8 mouse cellular contexts compared by ENCODE assay signal in the genomic region with DNA sequence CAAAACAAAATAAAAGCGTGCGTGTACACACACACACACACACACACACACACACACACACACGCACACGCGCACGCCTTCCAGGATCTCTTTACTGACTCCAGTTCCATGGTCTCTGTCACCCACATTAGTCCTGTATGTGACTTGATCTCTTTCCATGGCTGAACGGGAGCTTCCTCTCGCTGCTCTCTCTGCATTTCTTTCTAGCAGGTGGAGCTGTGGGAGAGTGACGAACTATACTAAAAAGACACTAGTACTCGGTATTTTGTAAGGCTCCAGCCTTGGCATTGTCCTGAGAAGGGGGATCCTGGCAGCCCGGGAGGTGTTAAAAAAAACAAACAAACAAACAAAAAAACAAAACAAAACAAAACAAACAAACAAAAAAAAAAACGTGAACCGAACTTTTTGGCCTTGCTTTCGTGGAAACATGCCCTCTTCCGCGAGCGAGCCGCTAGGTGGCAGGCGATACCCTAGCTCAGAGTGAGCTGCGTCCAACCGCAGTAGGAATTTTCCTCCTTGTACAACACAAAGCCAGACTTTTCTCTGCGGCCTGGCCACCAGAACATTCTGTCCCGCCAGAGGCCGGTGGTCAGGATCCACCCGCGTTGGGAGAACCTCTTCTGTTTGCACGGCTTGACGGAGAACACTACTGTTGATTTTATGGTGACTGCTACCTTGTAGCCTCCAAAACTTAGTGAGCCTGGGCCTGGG. TPM values are rescaled to one million over a fixed set of nuclear protein-coding genes. Genes with fewer than 3 reads are reported as not detected.
A peak's percentile ranks its signal among the peaks of the same experiment; 100 is the strongest.
DNase-seq lines count a peak whose midpoint lies in the region; ATAC-seq and TF ChIP-seq lines count a peak whose summit lies in the region.

No protein-coding gene starts in this region.

- H3K27me3 ChIP-seq in G1E (ENCODE audit: insufficient read depth, low read length): no peaks in the 10 kb centered on the region; the same call in 1 of the 2 replicates
- no peaks in the 10 kb centered on the region for H3K27me3 ChIP-seq in hindbrain, embryonic 11.5 days (ENCODE audit: control insufficient read depth, insufficient read depth, low read length)
- H3K27me3 ChIP-seq in lung, postnatal 0 days (replicated peaks; ENCODE audit: insufficient read depth, low read length): no peaks in the 10 kb centered on the region

- ATAC-seq in G1E (ENCODE audit: extremely low read depth, insufficient number of reproducible peaks, low FRiP score, poor library complexity, severe bottlenecking): no peak
- peak; percentile 73 for ATAC-seq in hindbrain, embryonic 11.5 days (ENCODE audit: low FRiP score)
- ATAC-seq in lung, postnatal 0 days: peak; percentile 87

- peaks cover 5% of the 10 kb centered on the region for H3K36me3 ChIP-seq in G1E (replicated peaks)
- H3K36me3 ChIP-seq in hindbrain, embryonic 11.5 days (ENCODE audit: control insufficient read depth, insufficient read depth, low read length): no peaks in the 10 kb centered on the region
- H3K36me3 ChIP-seq in lung, postnatal 0 days (ENCODE audit: insufficient read depth, low read length): no peaks in the 10 kb centered on the region

- DNase-seq in G1E (ENCODE audit: low spot score): peak; percentile 48
- peak; percentile 78 for DNase-seq in cerebellum, adult 9-11 months
- DNase-seq in frontal cortex, adult 2 months (ENCODE audit: extremely low spot score in 1 of 2, low spot score in 1 of 2): peak; percentile 50 to 91
- DNase-seq in hindbrain, embryonic 11.5 days (ENCODE audit: low spot score): peak; percentile 85
- peak; percentile 78 for DNase-seq in layer of hippocampus, adult 9-11 months
- peak; percentile 95 for DNase-seq in lung, postnatal 0 days (ENCODE audit: low spot score)
- peak; percentile 45 for DNase-seq in ovary, postnatal 10 days (ENCODE audit: low spot score)
- peak; percentile 90 for DNase-seq in thymus, postnatal 14 days

- H3K4me2 ChIP-seq in hindbrain, embryonic 11.5 days (replicated peaks; ENCODE audit: low read depth, low read length): no peak overlapping the region
- H3K4me2 ChIP-seq in lung, postnatal 0 days (replicated peaks; ENCODE audit: low read depth, low read length): peak overlapping the region; percentile 57

- peak; percentile 40 for TF ChIP-seq EP300 in lung, postnatal 0 days (IDR thresholded peaks at IDR 0.05)

- H3K4me3 ChIP-seq in G1E (ENCODE audit: low read depth, low read length): peak overlapping the region; percentile 56; the same call in 1 of the 2 replicates
- H3K4me3 ChIP-seq in hindbrain, embryonic 11.5 days (ENCODE audit: low read depth, low read length): no peak overlapping the region
- peak overlapping the region; percentile 45; the same call in 1 of the 2 replicates for H3K4me3 ChIP-seq in lung, postnatal 0 days (ENCODE audit: low read depth, low read length)

- H3K9ac ChIP-seq in hindbrain, embryonic 11.5 days (ENCODE audit: low read depth, low read length): no peak overlapping the region
- no peak overlapping the region for H3K9ac ChIP-seq in lung, postnatal 0 days (replicated peaks; ENCODE audit: low read depth)

- no peaks in the 10 kb centered on the region for H3K9me3 ChIP-seq in G1E (replicated peaks)
- no peaks in the 10 kb centered on the region for H3K9me3 ChIP-seq in hindbrain, embryonic 11.5 days (ENCODE audit: control insufficient read depth, low read length)
- H3K9me3 ChIP-seq in lung, postnatal 0 days (ENCODE audit: low read length): no peaks in the 10 kb centered on the region

- 28% methylated on average over 28 of the region's 28 CpGs for WGBS in hindbrain, embryonic 11.5 days
- 26% methylated on average over 28 of the region's 28 CpGs for WGBS in lung, postnatal 0 days

- H3K27ac ChIP-seq in hindbrain, embryonic 11.5 days (ENCODE audit: low read depth, low read length): no peak overlapping the region
- H3K27ac ChIP-seq in lung, postnatal 0 days (ENCODE audit: low read length): peak overlapping the region; percentile 93

- peak; percentile 47 for TF ChIP-seq CTCF in G1E (IDR thresholded peaks at IDR 0.05; ENCODE audit: low read depth, low read length)
- peak; percentile 93 for TF ChIP-seq CTCF in lung, postnatal 0 days (IDR thresholded peaks at IDR 0.05)

- peaks cover 53% of the 10 kb centered on the region for H3K4me1 ChIP-seq in G1E (ENCODE audit: insufficient read depth, low read depth, low read length)
- H3K4me1 ChIP-seq in hindbrain, embryonic 11.5 days (replicated peaks; ENCODE audit: control insufficient read depth, insufficient read depth, low read length): peaks cover 4% of the 10 kb centered on the region
- no peaks in the 10 kb centered on the region for H3K4me1 ChIP-seq in lung, postnatal 0 days (ENCODE audit: insufficient read depth, low read depth, low read length)

RNA-seq across cellular contexts. Expression of a gene that starts 9.9 kb away (rescaled TPM):
- total RNA-seq in G1E (2014; fragmentation: Nextera tagmentation) (17.9 and 28.3 TPM in 2 replicates), G1E (2017) (8.9 and 11.0 TPM in 2 replicates)
- 17.2 and 18.0 TPM in 2 replicates for polyA plus RNA-seq in G1E (2012)
- polyA plus RNA-seq in frontal cortex, adult 2 months (2012; rRNA removed): 22.0 and 23.7 TPM in 2 replicates
- polyA plus RNA-seq in hindbrain, embryonic 11.5 days (2014; fragmentation: Nextera tagmentation; extraction: Ambion mirVana): 4.2 and 6.3 TPM in 2 replicates
- 4.2 TPM in 2 replicates for polyA plus RNA-seq in lung, postnatal 0 days (2015; fragmentation: Nextera tagmentation; extraction: Ambion mirVana)

RNA-seq across cellular contexts. Expression of a gene that starts 40.4 kb away (rescaled TPM):
- total RNA-seq in G1E (2014; fragmentation: Nextera tagmentation): not detected in 2 replicates
- 0.06 and 0.16 TPM in 2 replicates for total RNA-seq in G1E (2017)
- polyA plus RNA-seq in G1E (2012): 0.15 and 0.39 TPM in 2 replicates
- 292 and 335 TPM in 2 replicates for polyA plus RNA-seq in frontal cortex, adult 2 months (2012; rRNA removed)
- 88.8 and 104 TPM in 2 replicates for polyA plus RNA-seq in hindbrain, embryonic 11.5 days (2014; fragmentation: Nextera tagmentation; extraction: Ambion mirVana)
- polyA plus RNA-seq in lung, postnatal 0 days (2015; fragmentation: Nextera tagmentation; extraction: Ambion mirVana): 6.7 and 6.9 TPM in 2 replicates

RNA-seq across cellular contexts. Expression of a gene that starts 51.5 kb away (rescaled TPM):
- total RNA-seq in G1E (2014; fragmentation: Nextera tagmentation) (81.3 and 92.0 TPM in 2 replicates), G1E (2017) (128 and 130 TPM in 2 replicates)
- 52.7 and 54.1 TPM in 2 replicates for polyA plus RNA-seq in G1E (2012)
- polyA plus RNA-seq in frontal cortex, adult 2 months (2012; rRNA removed): 92.4 and 93.0 TPM in 2 replicates
- polyA plus RNA-seq in hindbrain, embryonic 11.5 days (2014; fragmentation: Nextera tagmentation; extraction: Ambion mirVana): 256 and 272 TPM in 2 replicates
- 72.0 and 73.3 TPM in 2 replicates for polyA plus RNA-seq in lung, postnatal 0 days (2015; fragmentation: Nextera tagmentation; extraction: Ambion mirVana)

Comparison
In these comparisons a context has a peak if more than half of its experiments do, and no peak if none do; other contexts are left out.
1. DNase-seq: peak in every context shown above with its lines; median percentile 95 in lung, postnatal 0 days; 90 in thymus, postnatal 14 days; 85 in hindbrain, embryonic 11.5 days; 78 in cerebellum, adult 9-11 months; 78 in layer of hippocampus, adult 9-11 months; 70 in frontal cortex, adult 2 months; 48 in G1E; 45 in ovary, postnatal 10 days.
2. RNA of a gene that starts 40.4 kb away (polyA plus RNA-seq): 292 to 335 TPM in frontal cortex, adult 2 months and 88.8 to 104 TPM in hindbrain, embryonic 11.5 days; 6.7 to 6.9 TPM in lung, postnatal 0 days and 0.15 to 0.39 TPM in G1E; every median in the first group is over 10 times any median in the second.